Mouse (Mus musculus): ENCODE results near the gene Mgl2.

DNA sequence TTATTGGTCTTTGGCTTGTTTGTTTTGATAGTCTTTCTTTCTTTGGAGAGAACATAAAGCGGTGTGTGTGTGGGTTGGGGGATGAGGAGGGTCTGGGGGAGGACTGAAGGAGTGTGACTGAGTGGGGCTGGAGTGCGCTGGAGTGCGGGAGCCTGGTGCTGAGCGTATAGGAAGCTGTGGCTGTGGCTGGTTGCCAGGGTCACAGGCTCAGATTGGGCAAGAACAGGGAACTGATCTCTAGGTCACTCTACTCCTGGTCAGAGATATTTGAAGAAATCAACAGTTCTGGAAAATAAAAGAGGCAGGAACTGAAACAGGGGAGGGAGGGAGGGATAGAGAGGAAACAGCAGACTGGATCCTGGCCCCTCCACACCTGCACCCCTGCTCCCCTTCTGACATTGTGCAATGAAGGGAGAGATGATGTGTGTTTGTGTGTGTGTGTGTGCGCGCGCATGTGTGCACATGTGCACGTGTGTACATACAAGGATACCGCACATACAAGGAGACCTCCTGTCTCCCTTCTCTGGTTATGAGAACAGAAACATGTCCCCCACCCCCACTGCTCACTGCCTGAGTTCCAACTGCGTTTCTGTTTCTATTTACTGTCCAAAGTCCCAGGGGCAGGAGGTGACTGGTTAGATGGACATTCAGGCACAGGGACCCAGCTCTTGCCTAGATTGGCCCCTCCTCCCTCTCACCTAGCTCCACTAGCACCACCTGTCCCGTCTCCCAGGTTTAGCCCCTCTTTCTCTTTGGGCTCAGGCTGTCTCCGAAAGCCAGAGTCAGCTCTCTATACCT, 37.9 kb upstream of the Mgl2 start, which contains the start of gene Asgr2:
- no peak for TF ChIP-seq CTCF (conservative IDR thresholded peaks at IDR 0.05; ENCODE audit: low read length)
- TF ChIP-seq POU5F1 (IDR thresholded peaks at IDR 0.05; ENCODE audit: borderline replicate concordance, low read length), result no peak
- TF ChIP-seq NANOG (IDR thresholded peaks at IDR 0.05; ENCODE audit: borderline replicate concordance, low read length), result no peak
